Mouse (Mus musculus) G1E (cell line): ENCODE measurements around the gene Hsp90ab1. TPM values are rescaled to one million over a fixed set of nuclear protein-coding genes. Genes with fewer than 3 reads are reported as not detected.
A peak's percentile ranks its signal among the peaks of the same experiment; 100 is the strongest.

Experiments
- ATAC-seq: 2 replicates; pipeline ENCODE4 v1.8.0; 2016; ENCODE audit warnings: mild to moderate bottlenecking; ENCODE audit not compliant: insufficient number of reproducible peaks, poor library complexity, low FRiP score, severe bottlenecking; ENCODE audit errors: extremely low read depth
- DNase-seq: peaks from one replicate; pipeline ENCODE4 v3.0.0; 2012; ENCODE audit warnings: low spot score
- H3K27me3 ChIP-seq: 2 replicates; pipeline ENCODE4 v1.6.1; 2012; ENCODE audit warnings: mild to moderate bottlenecking, low read length, inconsistent platforms; ENCODE audit not compliant: insufficient read depth
- H3K36me3 ChIP-seq: replicated peaks from 2 replicates; pipeline ENCODE3; 2012; ENCODE audit warnings: mild to moderate bottlenecking, inconsistent platforms
- H3K4me1 ChIP-seq: 2 replicates; pipeline ENCODE4 v1.6.1; 2012; ENCODE audit warnings: low read depth, low read length, inconsistent platforms, mixed read lengths; ENCODE audit not compliant: insufficient read depth
- H3K4me3 ChIP-seq: 2 replicates; pipeline ENCODE4 v1.5.1; 2012; ENCODE audit warnings: low read depth, mild to moderate bottlenecking, inconsistent platforms, low read length, moderate library complexity, mixed read lengths
- H3K9me3 ChIP-seq: replicated peaks from 2 replicates; pipeline ENCODE4 v1.6.1; 2012; ENCODE audit warnings: inconsistent platforms
- CTCF ChIP-seq: IDR thresholded peaks from 2 replicates; pipeline ENCODE4 v1.5.1; 2012; ENCODE audit warnings: low read depth, low read length, inconsistent platforms, mixed read lengths
- GATA1 ChIP-seq: IDR thresholded peaks from 2 replicates; pipeline ENCODE4 v1.6.1; 2012; ENCODE audit warnings: borderline replicate concordance, low read length, inconsistent platforms, mixed read lengths
- GATA2 ChIP-seq: IDR thresholded peaks from 2 replicates; pipeline ENCODE4 v1.6.1; 2012; ENCODE audit warnings: low read depth, low read length, inconsistent platforms, borderline replicate concordance
- POLR2AphosphoS5 ChIP-seq: IDR thresholded peaks from 2 replicates; pipeline ENCODE4 v1.6.1; 2012; ENCODE audit warnings: low read depth, low read length, inconsistent platforms; ENCODE audit not compliant: insufficient replicate concordance
- TAL1 ChIP-seq: conservative IDR thresholded peaks from 2 replicates; pipeline ENCODE4 v1.6.1; 2012; ENCODE audit warnings: low read depth, low read length, inconsistent platforms, mixed read lengths
- polyA plus RNA-seq: library from polyadenylated mRNA; stranded (reverse); fragments of >175 nt; gene quantifications from 2 replicates; pipeline ENCODE4 v1.2.3, GENCODE M21; 2012
- total RNA-seq, 2 experiments: library from RNA; stranded (forward) in 1 of 2; stranded (reverse) in 1 of 2; fragments of 200-1000 nt in 1 of 2; fragments of >200 nt in 1 of 2; fragmentation: Nextera tagmentation in 1 of 2; gene quantifications; 2 replicates each; pipeline ENCODE4 v1.2.3; 2014 to 2017

The Hsp90ab1 gene
- 1,427 and 1,464 TPM in 2 replicates for total RNA-seq (2014; fragmentation: Nextera tagmentation)
- 1,152 and 1,547 TPM in 2 replicates for total RNA-seq (2017)
- 681 and 1,104 TPM in 2 replicates for polyA plus RNA-seq

GRCm38 (mm10) chr17:45573087-45573779, at the start of gene Hsp90ab1:
Gene Hsp90ab1 (minus strand): TSS chr17:45573271.
- peak within 1 kb of the TSS; percentile 92 for H3K4me3 ChIP-seq
- no peaks in the 10 kb centered on the region for H3K27me3 ChIP-seq
- H3K36me3 ChIP-seq, result peaks cover 48% of the 10 kb centered on the region
- H3K9me3 ChIP-seq, result no peaks in the 10 kb centered on the region
- ATAC-seq (peak; percentile 52), DNase-seq (peak; percentile 93)
- H3K4me1 ChIP-seq, result peaks cover 66% of the 10 kb centered on the region
- peak; percentile 84; the same call in 1 of the 2 replicates for TF ChIP-seq POLR2AphosphoS5
- no peak for TF ChIP-seq TAL1

GRCm38 (mm10) chr17:45619386-45620256, 46.5 kb upstream of the Hsp90ab1 start:
- ATAC-seq, result peak; percentile 46

GRCm38 (mm10) chr17:45618941-45619385, 45.9 kb upstream of the Hsp90ab1 start:
- Histone ChIP-seq H3K9me3 (no peaks in the 10 kb centered on the region), H3K4me3 (peak overlapping the region; percentile 71), H3K27me3 (no peaks in the 10 kb centered on the region), H3K36me3 (peaks cover 8% of the 10 kb centered on the region), H3K4me1 (peaks cover 35% of the 10 kb centered on the region)
- DNase-seq (peak; percentile 73), ATAC-seq (peak; percentile 86)
- TF ChIP-seq POLR2AphosphoS5 (no peak), CTCF (no peak), GATA2 (no peak), GATA1 (no peak), TAL1 (no peak)

More at GRCm38 (mm10) chr17:45619386-45620256, 46.5 kb upstream of the Hsp90ab1 start:
- DNase-seq, result no peak
- H3K36me3 ChIP-seq, result peaks cover 8% of the 10 kb centered on the region
- peaks cover 35% of the 10 kb centered on the region for H3K4me1 ChIP-seq
- no peaks in the 10 kb centered on the region for H3K9me3 ChIP-seq
- TF ChIP-seq GATA1 (no peak), GATA2 (no peak), POLR2AphosphoS5 (no peak), TAL1 (no peak), CTCF (no peak)
- H3K4me3 ChIP-seq, result peak overlapping the region; percentile 71
- no peaks in the 10 kb centered on the region for H3K27me3 ChIP-seq

GRCm38 (mm10) chr17:45617655-45618054, 44.6 kb upstream of the Hsp90ab1 start:
- Histone ChIP-seq H3K4me3 (no peak overlapping the region), H3K4me1 (peaks cover 39% of the 10 kb centered on the region), H3K9me3 (no peaks in the 10 kb centered on the region), H3K27me3 (0 out of 2 replicates have a peak, but pooled peaks cover 2% of the 10 kb centered on the region), H3K36me3 (peaks cover 8% of the 10 kb centered on the region)
- DNase-seq (no peak), ATAC-seq (no peak)
- TF ChIP-seq GATA1 (no peak), GATA2 (no peak), CTCF (no peak), POLR2AphosphoS5 (no peak), TAL1 (no peak)

GRCm38 (mm10) chr17:45616679-45617078, 43.6 kb upstream of the Hsp90ab1 start:
- Histone ChIP-seq H3K36me3 (peaks cover 4% of the 10 kb centered on the region), H3K27me3 (0 out of 2 replicates have a peak, but pooled peaks cover 2% of the 10 kb centered on the region), H3K4me1 (peaks cover 40% of the 10 kb centered on the region), H3K4me3 (no peak overlapping the region), H3K9me3 (no peaks in the 10 kb centered on the region)
- TF ChIP-seq GATA2, result no peak
- no peak for TF ChIP-seq CTCF
- TF ChIP-seq TAL1, result no peak
- TF ChIP-seq POLR2AphosphoS5, result no peak
- no peak for TF ChIP-seq GATA1
- no peak for ATAC-seq
- no peak for DNase-seq
